Mouse (Mus musculus) forebrain, postnatal 0 days (tissue): ENCODE results near the gene 2010300C02Rik. TPM values are rescaled to one million over a fixed set of nuclear protein-coding genes. Genes with fewer than 3 reads are reported as not detected.

Experiments
- ATAC-seq: fragments of 200-750 bp; cut with Nextera tagmentation; 2 replicates; pipeline ENCODE4 v1.8.0; 2017; ENCODE audit warnings: mild to moderate bottlenecking, moderate library complexity
- DNase-seq: peaks from one replicate; pipeline ENCODE4 v3.0.0-alpha.2; 2015
- H3K27ac ChIP-seq: fragments of 300-500 bp; sonication (generic); 2 replicates; pipeline ENCODE4 v1.5.1; 2014; ENCODE audit warnings: low read depth, mild to moderate bottlenecking, antibody characterized with exemption, low read length, moderate library complexity, mixed read lengths
- H3K27me3 ChIP-seq: fragments of 300-500 bp; sonication (generic); 2 replicates; pipeline ENCODE4 v1.6.1; 2014; ENCODE audit warnings: mild to moderate bottlenecking, low read length, mixed read lengths; ENCODE audit not compliant: insufficient read depth
- H3K36me3 ChIP-seq: fragments of 300-500 bp; sonication (generic); 2 replicates; pipeline ENCODE4 v1.6.1; 2014; ENCODE audit warnings: mild to moderate bottlenecking, moderate library complexity; ENCODE audit not compliant: insufficient read depth
- H3K4me1 ChIP-seq: fragments of 300-500 bp; sonication (generic); 2 replicates; pipeline ENCODE4 v1.6.1; 2014; ENCODE audit warnings: antibody characterized with exemption; ENCODE audit not compliant: insufficient read depth
- H3K4me2 ChIP-seq: fragments of 300-500 bp; sonication (generic); 2 replicates; pipeline ENCODE4 v1.6.1; 2014; ENCODE audit warnings: low read depth, mild to moderate bottlenecking, moderate library complexity
- H3K4me3 ChIP-seq: fragments of 300-500 bp; sonication (generic); 2 replicates; pipeline ENCODE4 v1.5.1; 2014; ENCODE audit warnings: low read depth, low read length, mixed read lengths
- H3K9ac ChIP-seq: fragments of 300-500 bp; sonication (generic); 2 replicates; pipeline ENCODE4 v1.6.1; 2014; ENCODE audit warnings: mild to moderate bottlenecking
- H3K9me3 ChIP-seq: fragments of 300-500 bp; sonication (generic); 2 replicates; pipeline ENCODE4 v1.6.1; 2016; ENCODE audit warnings: low read length
- CTCF ChIP-seq: sonication (generic); IDR thresholded peaks from 2 replicates; pipeline ENCODE4 v1.5.1; 2016; ENCODE audit warnings: antibody characterized with exemption, control low read depth, low read depth
- whole genome bisulfite sequencing: fragments of 180-500 bp; shearing (Covaris S2); extraction: QIAGEN DNeasy Blood & Tissue Kit; methylation state at CpG from one replicate; pipeline ENCODE4 v1.1.7; 2014; 5-methylcytosine and 5-hydroxymethylcytosine counted together
- polyA plus RNA-seq: library from polyadenylated mRNA; unstranded; fragments of >200 nt; fragmentation: Nextera tagmentation; extraction: Ambion mirVana; gene quantifications from 2 replicates; pipeline ENCODE4 v1.2.1, GENCODE M21; 2015
- total RNA-seq: library from RNA; depleted of rRNA; stranded (reverse); fragments of >200 nt; gene quantifications from 2 replicates; pipeline ENCODE4 v1.2.3, GENCODE M21; 2014

The 2010300C02Rik gene
- total and polyA plus RNA-seq, 2 experiments from 2014 or later, result 13.6 to 22.7 TPM

DNA sequence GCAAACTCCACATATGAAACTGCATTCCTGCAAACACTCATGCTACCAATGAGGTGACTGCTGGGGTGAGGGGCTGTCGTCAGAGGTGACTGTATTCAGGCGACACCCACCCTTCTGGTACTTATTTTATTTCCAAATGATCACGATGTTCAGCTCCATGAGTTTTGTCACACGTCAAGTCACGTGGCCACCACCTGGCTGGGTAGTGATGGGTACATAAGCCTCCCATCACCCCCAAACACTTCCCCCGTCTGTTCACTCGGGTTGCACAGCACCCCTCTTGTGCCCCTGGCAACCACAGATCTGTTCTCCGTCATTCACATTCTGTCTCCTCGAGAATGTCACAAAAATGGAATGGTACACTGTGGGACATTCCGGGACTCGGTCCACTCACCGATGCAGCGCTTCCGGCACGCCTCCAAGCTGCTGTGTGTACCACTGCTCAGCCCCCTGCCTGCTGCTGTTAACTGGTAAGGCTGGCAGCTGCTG, 32.9 kb downstream of the 2010300C02Rik start:
- H3K4me3 ChIP-seq, result no peak overlapping the region
- H3K4me1 ChIP-seq, result no peaks in the 10 kb centered on the region
- no peak for TF ChIP-seq CTCF
- WGBS, result 63% methylated on average over 15 of the region's 15 CpGs
- ATAC-seq (peak; percentile 81), DNase-seq (peak; percentile 55)
- no peaks in the 10 kb centered on the region for H3K36me3 ChIP-seq
- H3K4me2 ChIP-seq, result peak overlapping the region; percentile 16
- H3K27me3 ChIP-seq, result no peaks in the 10 kb centered on the region
- H3K9ac ChIP-seq, result no peak overlapping the region
- peak overlapping the region; percentile 24; the same call in 1 of the 2 replicates for H3K27ac ChIP-seq
- H3K9me3 ChIP-seq, result no peaks in the 10 kb centered on the region

GRCm38 (mm10) chr1:37678327-37679123, 41.4 kb downstream of the 2010300C02Rik start:
- H3K4me2 ChIP-seq, result no peak overlapping the region
- no peak overlapping the region for H3K4me3 ChIP-seq
- ATAC-seq, result peak; percentile 53
- H3K36me3 ChIP-seq, result no peaks in the 10 kb centered on the region
- no peaks in the 10 kb centered on the region for H3K27me3 ChIP-seq
- H3K9ac ChIP-seq, result no peak overlapping the region
- H3K27ac ChIP-seq, result no peak overlapping the region
- WGBS, result 68% methylated on average over 9 of the region's 9 CpGs
- H3K9me3 ChIP-seq, result no peaks in the 10 kb centered on the region
- H3K4me1 ChIP-seq, result no peaks in the 10 kb centered on the region
- TF ChIP-seq CTCF, result peak; percentile 85
- peak; percentile 71 for DNase-seq

GRCm38 (mm10) chr1:37676967-37677512, 42.8 kb downstream of the 2010300C02Rik start:
- Histone ChIP-seq H3K27me3 (no peaks in the 10 kb centered on the region), H3K27ac (no peak overlapping the region), H3K4me3 (no peak overlapping the region), H3K4me1 (no peaks in the 10 kb centered on the region), H3K4me2 (no peak overlapping the region), H3K9me3 (no peaks in the 10 kb centered on the region), H3K9ac (no peak overlapping the region), H3K36me3 (no peaks in the 10 kb centered on the region)
- WGBS, result 81% methylated on average over 7 of the region's 7 CpGs
- ATAC-seq (no peak), DNase-seq (no peak)
- TF ChIP-seq CTCF, result no peak

DNA sequence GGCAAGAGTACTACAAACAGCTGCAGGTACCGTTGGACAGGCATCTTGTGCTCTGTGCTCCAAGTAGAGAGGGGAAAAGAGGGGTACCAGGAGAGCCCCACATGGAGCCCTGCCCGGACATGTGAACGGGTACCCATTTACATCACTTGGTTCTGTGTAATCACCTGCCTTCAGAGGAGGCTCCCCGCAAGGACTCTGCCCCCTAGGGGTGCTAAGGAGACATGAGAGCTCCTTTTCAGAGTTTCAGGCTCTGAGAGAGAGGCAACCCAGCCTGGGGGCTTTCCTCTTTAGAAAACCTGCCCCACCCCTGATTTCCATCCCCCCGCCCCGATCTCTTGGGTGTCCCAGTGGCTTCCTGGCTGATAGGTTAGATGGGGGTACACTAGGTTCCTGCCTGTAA, 44.4 kb downstream of the 2010300C02Rik start:
- H3K9me3 ChIP-seq, result no peaks in the 10 kb centered on the region
- H3K4me2 ChIP-seq, result no peak overlapping the region
- no peak overlapping the region for H3K9ac ChIP-seq
- no peak for TF ChIP-seq CTCF
- no peaks in the 10 kb centered on the region for H3K36me3 ChIP-seq
- H3K27me3 ChIP-seq, result no peaks in the 10 kb centered on the region
- H3K4me3 ChIP-seq, result no peak overlapping the region
- DNase-seq, result no peak
- H3K4me1 ChIP-seq, result no peaks in the 10 kb centered on the region
- ATAC-seq, result no peak
- H3K27ac ChIP-seq, result no peak overlapping the region
- 57% methylated on average over 6 of the region's 6 CpGs for WGBS

GRCm38 (mm10) chr1:37674266-37674665, 45.6 kb downstream of the 2010300C02Rik start:
- H3K9me3 ChIP-seq, result no peaks in the 10 kb centered on the region
- no peaks in the 10 kb centered on the region for H3K4me1 ChIP-seq
- DNase-seq (no peak), ATAC-seq (no peak)
- TF ChIP-seq CTCF, result no peak
- H3K4me2 ChIP-seq, result no peak overlapping the region
- H3K27me3 ChIP-seq, result no peaks in the 10 kb centered on the region
- H3K27ac ChIP-seq, result no peak overlapping the region
- H3K36me3 ChIP-seq, result no peaks in the 10 kb centered on the region
- no peak overlapping the region for H3K4me3 ChIP-seq
- no peak overlapping the region for H3K9ac ChIP-seq
- WGBS, result 91% methylated on average over 8 of the region's 8 CpGs

DNA sequence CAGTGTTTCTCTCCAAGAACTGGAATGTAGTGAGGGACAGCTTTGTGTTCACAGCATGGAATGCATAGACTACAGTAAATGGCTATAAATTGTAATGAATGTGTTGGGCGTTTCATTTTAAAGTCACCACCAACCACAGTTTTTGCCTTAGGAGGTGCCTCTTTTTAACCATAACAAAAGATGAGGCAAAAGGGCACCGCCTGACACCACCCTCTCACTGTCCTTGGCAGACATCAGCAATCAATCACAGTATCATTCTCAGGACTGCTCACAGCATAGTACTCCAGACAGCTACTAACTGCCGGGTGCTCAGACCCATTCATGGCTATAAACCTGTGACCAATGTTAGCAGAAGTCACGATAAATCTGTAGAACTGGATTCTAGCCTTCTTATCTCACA, 48.6 kb downstream of the 2010300C02Rik start:
- H3K36me3 ChIP-seq, result no peaks in the 10 kb centered on the region
- 64% methylated on average over 4 of the region's 4 CpGs for WGBS
- H3K27ac ChIP-seq, result 0 out of 2 replicates have a peak overlapping the region, but pooled peaks have one; percentile 21
- TF ChIP-seq CTCF, result no peak
- H3K4me3 ChIP-seq, result no peak overlapping the region
- DNase-seq (no peak), ATAC-seq (no peak)
- H3K4me1 ChIP-seq, result no peaks in the 10 kb centered on the region
- H3K27me3 ChIP-seq, result no peaks in the 10 kb centered on the region
- no peak overlapping the region for H3K9ac ChIP-seq
- no peak overlapping the region for H3K4me2 ChIP-seq
- no peaks in the 10 kb centered on the region for H3K9me3 ChIP-seq

- no peaks in the 10 kb centered on the region for H3K9me3 ChIP-seq
- no peak for ATAC-seq
- 85% methylated on average over 6 of the region's 6 CpGs for WGBS
- H3K9ac ChIP-seq, result no peak overlapping the region
- no peak overlapping the region for H3K4me2 ChIP-seq
- H3K27me3 ChIP-seq, result no peaks in the 10 kb centered on the region
- H3K4me3 ChIP-seq, result no peak overlapping the region
- H3K27ac ChIP-seq, result no peak overlapping the region
- H3K4me1 ChIP-seq, result no peaks in the 10 kb centered on the region
- no peak for TF ChIP-seq CTCF
- DNase-seq, result no peak
- no peaks in the 10 kb centered on the region for H3K36me3 ChIP-seq
Observed at GRCm38 (mm10) chr1:37667386-37667785, 52.5 kb downstream of the 2010300C02Rik start.
